Mouse (Mus musculus) olfactory bulb, adult 2 months (tissue): ENCODE results near the gene Trim23.

Experiments used
- CTCF ChIP-seq: fragments of 200-500 bp; IDR thresholded peaks from 2 replicates; pipeline ENCODE4 v1.5.1; 2012; ENCODE audit warnings: low read depth, mild to moderate bottlenecking, low read length, moderate library complexity; ENCODE audit not compliant: insufficient read depth
- POLR2A ChIP-seq: fragments of 200-500 bp; IDR thresholded peaks from 2 replicates; pipeline ENCODE4 v1.6.1; 2012; ENCODE audit warnings: mild to moderate bottlenecking, low read depth, low read length, moderate library complexity; ENCODE audit not compliant: insufficient read depth

GRCm38 (mm10) chr13:104132561-104132960 lies 46.0 kb upstream of the Trim23 start:
- TF ChIP-seq CTCF (no peak), POLR2A (no peak)
